Mouse (Mus musculus): ENCODE measurements at regions not wholly inside any gene's neighbourhood (a gene's known extent, or its start where the extent isn't known, plus 50 kb on each side); places are given as distances from the start of the nearest gene placed in this dataset.

DNA sequence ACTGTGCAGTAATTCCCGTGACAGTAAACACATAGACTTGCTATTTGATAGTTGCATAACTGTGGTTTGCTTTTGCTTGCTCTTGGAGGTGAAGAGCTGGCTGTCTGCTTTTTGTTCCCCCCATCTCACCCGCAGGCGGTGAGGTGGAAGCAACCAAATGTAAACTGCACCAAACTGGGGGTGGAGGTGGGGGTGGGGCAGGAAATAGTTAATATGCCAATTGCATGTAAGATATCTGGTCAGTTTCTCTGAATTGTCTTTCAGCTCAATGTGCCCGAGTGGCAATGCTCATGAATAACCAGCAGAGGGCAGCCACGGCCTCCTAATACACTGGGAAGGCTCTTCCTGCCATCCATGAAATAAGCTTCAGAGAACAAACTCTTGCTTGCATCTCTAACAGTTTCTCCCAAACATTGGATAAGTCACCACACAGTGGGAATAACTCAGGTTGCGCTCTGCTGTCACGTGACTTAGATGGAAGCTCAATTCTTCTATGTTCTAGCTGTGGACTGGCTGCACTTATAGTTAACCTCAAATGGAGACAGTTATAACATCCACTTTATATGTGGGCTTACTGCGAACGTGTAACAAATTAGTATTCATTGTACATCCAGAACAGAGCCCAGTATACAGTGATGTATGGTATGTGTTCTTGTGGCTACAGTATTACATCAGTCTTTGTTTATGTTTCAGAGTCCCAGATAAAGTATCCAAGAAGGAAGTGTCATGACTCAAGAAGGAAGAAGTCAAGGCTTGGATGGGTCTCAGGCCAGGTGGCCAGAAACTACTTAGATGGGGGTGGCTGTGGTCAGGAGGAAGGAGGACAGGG lies 62.0 kb upstream of the Egflam start:
- peak; percentile 84 for DNase-seq (ENCODE audit: low spot score)

DNA sequence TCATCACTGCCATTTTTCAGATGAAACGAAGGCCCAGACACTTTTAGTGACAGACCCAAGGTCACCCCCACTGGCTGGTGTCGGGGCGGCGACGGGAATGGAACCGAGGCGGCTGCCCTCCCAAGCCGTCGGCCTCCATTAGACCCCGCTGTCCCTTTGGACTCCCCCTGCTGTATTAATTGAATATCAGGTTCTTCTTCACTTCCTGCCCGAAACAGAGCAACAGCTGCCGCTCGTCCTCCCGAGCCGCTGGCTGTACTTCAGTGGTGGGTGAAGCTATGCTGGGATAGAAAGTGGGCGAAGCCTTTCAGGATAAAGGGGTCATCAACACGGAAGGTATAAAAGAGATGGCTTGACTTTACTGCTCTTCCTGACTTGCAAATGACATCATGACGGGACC lies 64.4 kb upstream of the Egflam start:
- DNase-seq (ENCODE audit: low spot score), result no peak

DNA sequence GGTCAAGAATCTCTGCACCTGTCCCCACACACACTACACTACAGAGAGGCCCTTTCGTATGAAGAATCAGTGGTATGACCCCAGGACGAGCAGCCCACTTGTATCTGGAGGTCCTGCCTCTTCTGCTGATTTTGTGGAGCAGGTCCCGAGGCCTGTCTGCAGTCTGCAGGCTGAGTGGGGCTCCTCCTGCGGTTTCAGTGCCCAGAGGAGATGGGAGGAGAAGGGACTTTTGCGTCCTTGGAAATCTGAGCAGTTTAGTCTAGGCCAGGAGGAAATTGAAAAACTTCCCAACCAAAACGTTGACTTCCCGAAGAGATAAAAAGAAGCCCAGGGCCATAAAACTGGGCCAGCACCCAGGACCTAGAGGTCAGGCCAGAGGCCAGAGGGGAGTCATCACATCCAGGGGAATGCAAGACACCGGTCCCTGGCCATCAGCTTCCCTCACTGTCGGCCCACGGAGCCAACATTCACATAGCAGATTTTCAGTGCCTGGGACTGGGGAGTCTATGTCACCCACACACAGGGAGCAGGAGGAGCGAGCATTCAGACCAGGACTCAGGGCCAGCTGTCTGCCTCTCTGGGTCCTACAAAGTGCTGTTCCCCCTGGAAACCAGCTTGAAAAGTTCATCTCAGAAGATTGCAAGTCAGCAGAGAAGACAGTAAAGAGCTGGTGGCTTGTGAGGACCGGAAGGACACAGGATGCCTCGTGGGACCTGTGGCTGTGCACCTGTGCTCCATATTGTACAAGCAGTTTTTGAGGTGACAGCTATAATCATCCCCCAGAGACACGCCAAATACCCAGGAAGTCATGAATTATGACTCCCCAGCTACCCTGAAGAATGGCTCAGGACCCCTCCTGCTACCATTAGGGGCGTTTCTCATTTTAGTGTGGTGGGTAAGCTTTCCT lies 65.5 kb upstream of the Egflam start:
- no peak for DNase-seq (ENCODE audit: low spot score)

DNA sequence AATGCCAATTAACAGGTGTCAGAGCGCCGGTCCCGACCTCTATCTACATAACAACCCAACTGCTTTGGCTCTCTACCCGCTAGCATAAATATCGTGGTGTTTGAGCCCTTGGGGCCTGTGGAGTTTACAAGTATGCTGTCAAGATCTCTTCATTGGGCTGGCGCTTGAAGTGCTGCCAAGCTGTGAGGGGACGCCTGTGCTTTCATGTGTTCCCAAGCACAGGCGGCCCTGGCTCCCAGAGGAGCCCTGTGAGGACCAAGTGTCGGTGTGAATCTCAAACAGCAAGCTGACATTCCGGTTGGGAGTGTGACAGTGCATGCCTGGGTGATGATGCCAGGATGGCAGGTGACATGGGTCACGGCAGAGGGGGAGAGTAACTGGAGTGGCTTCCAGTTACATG lies 82.0 kb upstream of the Egflam start:
- no peak for DNase-seq (ENCODE audit: low spot score)

DNA sequence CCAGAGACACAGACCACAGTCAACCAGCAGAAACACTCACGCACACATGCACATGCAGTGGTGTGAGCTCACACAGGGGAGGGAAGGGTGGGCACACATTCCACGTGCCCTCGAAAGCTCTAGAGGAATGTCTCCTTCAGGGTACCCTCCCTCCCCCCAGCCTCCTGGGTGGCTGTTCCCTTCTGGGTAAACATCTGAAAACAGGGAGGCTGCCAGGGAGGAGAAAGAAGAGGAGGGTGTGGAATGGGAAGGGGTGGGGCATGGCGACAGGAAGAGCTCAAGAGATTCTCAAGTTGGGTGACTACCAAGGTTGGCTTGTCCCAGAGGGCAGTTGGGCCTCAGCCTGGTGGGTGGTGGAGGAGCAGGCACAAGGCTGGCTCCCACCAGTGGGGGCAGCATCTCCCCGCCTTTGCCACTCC lies 82.6 kb upstream of the Egflam start:
- DNase-seq (ENCODE audit: low spot score), result peak; percentile 60

DNA sequence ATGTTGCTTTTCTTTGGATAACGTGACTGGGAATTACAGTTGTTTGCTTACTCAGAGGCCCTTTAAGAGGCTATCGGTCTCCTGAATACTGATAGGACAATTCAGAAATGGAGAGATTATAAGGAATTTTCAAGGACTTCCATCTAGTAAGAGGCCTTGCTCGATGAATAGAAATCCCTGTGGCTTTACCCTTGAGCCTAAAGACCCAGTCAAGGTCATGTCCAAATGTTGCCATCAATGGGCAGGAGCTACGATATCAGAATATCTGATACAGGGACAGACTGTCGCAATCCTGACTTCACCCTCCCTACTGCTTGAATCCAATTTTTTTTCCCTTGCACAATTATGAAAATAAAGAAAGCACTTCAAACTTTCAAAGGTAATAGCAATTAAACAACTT lies 85.5 kb upstream of the Egflam start:
- no peak for DNase-seq (ENCODE audit: low spot score)

DNA sequence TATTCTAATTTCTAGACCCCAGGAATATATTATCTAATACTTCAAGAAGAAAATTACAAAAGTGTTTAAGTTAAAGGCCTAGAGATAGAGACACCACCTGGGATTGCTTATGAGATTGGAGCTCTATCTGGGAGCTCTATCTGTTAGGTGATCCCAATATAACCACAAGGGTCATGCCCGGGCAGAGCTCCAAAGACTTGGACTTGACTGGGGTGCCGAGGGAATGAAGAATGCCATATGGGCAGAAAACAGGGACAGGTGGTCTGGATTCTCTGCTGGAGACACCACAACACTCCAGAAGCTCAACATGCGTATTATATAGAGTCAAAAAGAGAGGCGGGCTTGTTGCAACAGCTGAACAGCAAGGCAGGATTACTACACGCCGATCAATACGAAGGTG lies 92.9 kb upstream of the Egflam start:
- DNase-seq (ENCODE audit: low spot score), result no peak

DNA sequence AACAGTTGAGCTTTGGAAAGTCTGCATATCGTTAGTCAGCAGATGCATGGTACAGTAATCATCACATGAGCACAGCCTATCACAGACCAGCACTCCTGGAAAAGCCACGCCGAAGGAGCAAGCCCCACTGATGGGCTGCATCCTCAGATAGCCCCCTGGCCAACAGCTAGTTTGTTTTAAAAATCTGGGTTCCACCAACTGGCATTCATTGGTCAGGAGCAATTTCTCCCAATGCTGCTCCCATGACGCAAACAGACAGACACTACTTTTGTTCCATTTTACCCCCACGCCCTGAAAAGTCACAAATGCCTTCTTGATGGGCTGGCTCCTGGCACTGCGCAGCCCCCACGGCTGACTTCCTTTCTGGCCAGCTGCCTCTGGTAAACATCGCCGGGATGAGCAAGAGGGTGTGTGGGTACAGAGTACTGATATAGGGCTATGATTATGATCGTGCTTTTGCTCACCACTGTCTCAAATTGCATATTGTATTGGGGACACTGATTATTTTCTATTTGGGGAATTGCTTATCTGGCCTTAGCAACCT lies 95.0 kb upstream of the Egflam start:
- peak; percentile 52 for DNase-seq (ENCODE audit: low spot score)

DNA sequence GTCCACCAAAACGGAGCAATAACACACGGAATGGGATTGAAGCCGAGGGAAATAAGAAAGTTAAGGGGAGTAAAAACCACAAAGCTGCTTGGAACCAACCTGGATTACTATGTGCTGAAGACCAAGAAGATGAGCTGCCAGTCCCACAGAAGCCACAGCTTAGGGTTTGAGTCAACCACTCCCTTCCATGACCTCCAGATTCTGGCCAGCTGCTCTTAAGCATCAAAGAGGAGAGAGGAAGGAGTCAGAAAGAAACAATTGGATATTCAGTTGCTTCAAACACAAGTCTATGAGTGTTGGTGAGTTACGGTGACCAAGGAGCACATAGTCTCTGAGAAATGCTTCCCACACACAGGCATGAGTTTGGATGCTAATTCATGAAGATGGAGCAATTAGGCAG lies 99.7 kb upstream of the Egflam start:
- DNase-seq (ENCODE audit: low spot score), result no peak

DNA sequence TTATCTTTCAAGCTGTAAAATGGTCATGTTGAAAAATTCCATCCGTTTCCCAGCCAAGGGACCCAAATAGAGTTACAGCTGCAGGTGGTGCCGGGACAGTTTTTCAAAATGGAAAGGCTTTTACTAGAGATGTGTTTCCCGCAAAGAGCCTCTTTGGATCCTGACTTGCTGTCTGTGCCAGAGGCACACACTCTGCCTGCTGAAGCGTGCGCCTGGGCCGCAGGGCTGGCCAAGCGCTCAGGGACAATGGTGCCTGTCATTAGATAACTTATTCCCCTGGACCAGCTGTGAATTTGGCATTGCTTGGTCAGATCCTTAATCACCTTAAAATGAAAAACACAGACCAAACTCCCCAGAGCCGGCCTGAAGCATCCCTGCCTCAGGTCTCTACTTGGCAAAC lies 110.3 kb upstream of the Egflam start:
- DNase-seq (ENCODE audit: low spot score), result no peak

DNA sequence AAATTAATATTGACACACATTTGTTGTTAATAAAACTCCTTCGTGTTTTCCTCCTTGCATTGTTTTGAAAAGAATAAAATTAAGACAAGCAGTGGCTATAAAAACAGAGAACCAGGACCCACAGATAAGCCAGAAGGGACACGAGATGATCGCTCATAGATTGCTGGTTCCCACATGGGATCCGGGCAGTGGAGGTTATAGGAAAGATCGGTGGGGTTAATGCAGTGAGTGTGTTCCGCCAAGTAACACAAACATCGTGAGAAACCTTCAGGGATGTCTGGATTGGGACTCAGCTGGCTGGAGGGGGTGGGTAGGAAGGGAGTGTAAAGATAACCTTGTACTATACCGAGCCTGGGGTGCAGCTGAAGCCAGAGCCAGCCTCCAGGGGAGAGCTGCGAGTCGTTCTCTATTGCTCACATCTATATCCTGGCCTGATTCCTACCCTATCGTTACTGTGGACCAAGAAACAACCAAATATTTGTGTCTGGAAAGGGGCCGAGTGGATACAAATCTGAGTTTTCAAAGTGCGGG lies 116.6 kb upstream of the Egflam start:
- no peak for DNase-seq (ENCODE audit: low spot score)

DNA sequence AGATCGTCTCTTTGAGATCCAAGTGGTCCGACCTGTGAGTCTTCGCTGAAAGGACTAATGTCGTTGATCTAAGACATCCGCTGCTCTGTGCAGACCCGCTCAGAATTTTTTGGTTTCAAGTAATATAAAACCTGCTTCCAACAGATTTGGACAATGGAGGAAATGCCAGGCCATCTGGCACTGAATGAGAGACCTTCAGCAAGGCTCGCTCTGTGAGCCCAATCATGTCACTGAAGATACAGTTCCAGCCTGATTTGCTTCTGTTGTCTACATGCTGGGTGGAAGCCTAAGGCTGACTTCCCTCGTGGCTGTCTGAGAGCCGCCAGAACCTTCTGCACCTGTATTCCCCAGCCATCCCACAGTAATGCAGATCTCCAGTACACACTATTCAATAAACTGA lies 123.4 kb upstream of the Egflam start:
- no peak for DNase-seq (ENCODE audit: low spot score)

DNA sequence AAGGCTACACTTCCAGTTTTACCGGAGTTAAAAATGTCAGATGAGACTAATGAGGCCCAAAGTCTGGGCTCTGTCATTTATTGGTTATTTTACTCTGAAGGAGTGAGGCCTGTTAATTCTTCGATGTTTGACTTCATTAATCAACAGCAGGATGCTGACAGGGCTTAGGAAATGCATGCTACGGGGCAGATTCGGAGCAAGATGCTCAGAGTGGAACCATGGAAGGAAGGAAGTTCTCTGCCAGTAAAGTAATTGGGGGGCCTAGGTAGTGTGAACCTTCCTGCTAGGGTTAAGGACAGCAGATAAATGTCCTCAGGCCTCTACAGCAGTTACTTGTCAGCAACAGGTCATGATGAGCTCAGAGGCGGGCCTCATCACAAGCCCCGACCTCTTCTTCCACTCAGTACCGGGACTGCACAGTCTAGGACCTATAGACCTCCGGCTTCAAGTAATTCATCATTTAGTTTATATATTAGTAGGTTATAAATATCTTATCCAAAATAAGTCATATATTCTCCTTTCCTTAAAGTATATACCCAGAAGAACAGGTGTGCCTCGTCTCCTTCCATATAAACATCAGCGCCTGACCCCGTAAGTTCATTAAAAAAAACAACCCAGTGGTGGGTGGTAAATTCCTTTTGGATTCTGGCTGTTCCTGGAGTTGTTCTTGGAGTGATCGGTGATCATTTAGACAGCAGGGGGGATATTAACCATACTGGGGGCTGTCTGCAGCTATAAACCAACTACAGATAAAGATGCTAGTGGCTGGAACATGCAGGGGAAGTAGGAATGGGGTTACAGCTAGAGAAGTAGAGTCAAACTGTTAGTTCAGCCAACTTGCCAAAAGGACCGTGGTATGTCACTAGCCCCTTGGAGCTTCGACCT lies 124.9 kb upstream of the Egflam start:
- DNase-seq (ENCODE audit: low spot score), result no peak

DNA sequence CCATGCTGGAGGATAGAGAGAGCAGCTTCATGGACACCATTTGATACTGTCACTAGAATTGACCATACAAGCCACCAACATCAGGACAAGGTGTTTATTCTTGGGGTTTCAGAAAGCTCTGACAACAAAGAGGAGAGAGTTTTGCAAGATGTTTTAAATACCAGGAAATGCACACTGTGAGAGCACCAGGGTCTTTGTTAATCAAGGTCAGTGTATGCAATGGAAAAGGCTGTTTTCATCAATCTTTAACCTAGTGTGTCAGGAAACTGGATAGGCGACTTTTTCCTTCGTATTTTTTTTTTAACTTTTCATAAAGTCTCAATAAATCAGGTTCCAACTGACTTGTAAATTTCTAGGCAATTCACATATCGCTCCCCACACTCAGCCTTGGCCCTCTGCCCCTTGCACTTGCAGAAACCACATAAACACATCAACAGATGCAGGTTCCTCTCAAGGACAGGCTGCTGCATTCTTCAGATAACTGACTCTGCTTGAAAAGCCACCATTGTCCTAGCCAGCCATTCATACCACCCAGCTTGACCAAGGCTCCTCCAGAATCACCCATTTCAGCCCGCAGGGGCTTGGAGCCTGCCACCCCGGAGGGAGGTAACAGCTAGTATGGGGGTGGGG lies 132.9 kb upstream of the Egflam start:
- DNase-seq (ENCODE audit: low spot score), result peak; percentile 67

DNA sequence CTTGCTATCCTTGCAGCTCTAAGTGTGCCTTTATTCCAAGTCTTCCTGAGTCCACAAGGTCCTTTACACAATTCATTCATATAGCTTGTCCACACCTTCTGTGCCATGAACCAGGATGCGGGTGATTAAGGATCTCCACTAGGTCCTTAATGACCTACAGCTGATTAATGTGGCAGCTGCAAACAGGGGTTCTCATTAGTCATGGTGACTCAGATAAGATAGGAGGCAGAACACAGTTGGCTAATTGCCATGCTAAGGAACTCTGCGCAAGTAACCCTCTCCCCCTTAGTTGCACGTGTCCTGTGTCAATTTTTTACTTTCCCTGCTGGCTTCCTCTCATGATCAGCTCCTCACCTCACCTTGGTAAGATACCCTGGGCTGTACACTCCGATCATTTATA lies 139.7 kb upstream of the Egflam start:
- DNase-seq (ENCODE audit: low spot score), result no peak

DNA sequence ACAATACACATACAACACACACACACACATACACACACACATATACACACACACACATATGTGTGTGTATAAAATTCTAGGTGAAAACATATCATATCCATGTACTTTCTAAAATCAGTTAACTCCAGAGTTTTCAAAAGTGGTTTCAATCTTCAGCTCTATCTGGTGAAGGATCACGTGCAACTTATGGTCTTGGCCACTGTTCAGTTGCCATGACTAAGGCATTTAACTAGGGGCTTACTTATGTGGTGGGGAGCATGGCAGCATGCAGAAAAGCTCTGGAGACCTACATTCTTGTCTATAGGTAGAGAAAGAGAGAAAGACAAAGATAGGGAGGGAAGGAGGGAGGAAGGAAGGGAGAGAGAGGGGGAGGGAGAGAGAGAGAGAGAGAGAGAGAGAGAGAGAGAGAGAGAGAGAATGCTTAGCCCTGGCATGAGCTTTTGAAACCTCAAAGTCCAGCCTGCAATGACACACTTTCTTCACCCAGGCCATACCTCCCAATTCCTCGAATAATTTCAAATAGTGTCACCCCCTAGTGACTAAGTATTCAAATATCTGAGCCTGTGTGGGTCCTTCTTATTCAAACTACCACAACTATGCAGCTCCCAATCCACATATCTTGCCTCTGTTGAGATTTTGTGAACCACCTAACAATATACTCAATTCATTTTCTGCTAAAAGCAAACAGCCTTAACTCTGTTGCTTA lies 155.1 kb upstream of the Egflam start:
- DNase-seq (ENCODE audit: low spot score), result no peak

DNA sequence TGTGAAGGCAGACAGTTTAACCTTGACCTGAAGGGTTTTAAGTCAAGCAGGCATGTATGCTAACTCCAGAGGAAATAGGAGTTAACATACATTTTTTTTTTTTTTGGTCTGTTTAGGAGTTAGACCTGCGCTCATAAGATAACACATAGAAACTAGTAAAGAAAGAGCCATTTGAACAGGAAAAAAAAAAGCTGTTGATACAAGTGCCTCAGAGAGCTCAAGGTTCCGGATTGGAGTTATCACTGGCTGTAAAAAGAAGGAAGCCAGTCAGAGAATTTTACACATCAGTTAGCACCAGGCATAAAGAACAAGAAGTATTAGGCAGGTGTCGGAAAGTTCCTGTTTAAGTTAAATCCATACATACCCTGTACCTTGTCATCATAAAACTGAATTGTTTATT lies 156.2 kb upstream of the Egflam start:
- DNase-seq (ENCODE audit: low spot score), result no peak

DNA sequence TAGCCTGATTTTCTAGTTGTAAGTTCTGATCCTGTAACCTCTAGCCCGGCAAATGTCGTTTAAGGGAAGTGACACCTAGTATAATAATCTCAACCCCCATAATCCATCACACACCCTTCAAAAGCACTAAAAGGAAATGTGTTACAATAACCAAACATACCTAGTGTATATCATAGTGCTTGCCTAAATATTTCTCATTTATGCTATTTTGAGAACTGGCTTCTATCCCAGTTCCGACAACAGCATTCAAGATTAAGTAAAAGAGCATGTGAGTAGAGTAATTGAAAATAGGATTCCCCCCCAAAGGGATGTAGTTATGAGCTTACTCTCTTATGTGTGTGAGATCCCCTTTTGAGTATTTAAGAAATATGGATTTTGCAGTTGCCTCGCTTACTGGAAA lies 165.1 kb upstream of the Egflam start:
- no peak for DNase-seq (ENCODE audit: low spot score)

DNA sequence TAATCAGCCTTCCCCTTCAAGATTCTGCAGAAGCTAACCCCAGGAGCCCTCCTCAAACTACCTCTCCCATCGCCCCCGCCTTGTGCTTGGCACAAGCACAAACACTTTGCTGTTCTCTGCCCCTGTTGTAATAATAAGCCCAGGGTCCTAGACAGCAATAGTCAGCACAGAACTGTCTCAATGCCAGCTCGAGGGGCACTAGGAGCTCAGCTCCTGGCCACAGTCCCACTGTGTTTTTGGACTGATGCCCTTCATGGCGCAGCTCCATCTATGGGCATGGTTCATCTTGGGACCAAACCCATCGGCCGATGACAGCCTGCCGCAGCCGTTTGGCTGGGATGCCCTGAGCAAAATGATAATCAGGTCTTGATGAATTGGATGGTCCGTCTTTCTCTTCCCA lies 165.5 kb upstream of the Egflam start:
- no peak for DNase-seq (ENCODE audit: low spot score)

DNA sequence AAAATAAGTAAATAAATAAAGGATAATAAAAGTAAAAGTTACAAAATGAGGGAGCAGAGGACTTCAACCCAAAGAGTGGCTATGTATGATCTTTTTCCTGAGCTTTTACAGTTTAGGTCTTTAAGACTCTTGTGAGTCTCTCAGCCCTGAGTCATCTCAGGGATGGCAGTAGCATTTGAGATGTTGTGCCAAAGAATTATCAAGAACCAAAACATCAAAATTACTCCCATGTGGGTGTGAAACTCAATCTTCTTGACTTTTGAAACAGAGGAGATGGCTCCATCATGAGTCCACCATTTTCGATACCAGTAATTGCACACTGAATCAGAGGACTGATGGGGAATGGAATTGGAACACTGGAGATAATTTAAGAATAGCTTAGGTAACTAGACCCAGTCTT lies 174.0 kb upstream of the Egflam start:
- DNase-seq (ENCODE audit: low spot score), result no peak

DNA sequence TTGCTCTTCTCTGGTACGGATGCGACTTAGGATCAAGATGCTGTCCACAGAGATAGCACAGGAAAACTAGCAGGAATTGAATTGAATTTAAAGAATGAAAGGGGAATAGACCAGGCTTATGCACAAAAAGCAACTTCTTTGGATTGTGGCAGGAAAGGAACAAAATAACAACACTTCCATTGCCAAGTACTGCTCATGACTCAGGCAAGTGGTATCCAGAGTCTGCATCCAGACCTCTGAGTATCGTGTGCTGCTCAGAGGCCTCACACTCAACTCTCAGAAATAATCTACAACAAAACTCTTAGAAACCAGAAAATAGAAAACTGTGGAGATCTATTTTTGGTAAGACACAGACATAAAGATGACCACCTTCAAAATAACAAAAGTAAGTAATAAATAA lies 176.1 kb upstream of the Egflam start:
- DNase-seq (ENCODE audit: low spot score), result no peak

Measured in testis, postnatal 10 days (tissue).